Mouse (Mus musculus): ENCODE measurements at regions not wholly inside any gene's neighbourhood (a gene's known extent, or its start where the extent isn't known, plus 50 kb on each side); places are given as distances from the start of the nearest gene placed in this dataset.
"Not testable (repeated sequence)": the region's sequence is repeated elsewhere in the genome, so short reads cannot be mapped to it uniquely, and the experiment has no call there.

DNA sequence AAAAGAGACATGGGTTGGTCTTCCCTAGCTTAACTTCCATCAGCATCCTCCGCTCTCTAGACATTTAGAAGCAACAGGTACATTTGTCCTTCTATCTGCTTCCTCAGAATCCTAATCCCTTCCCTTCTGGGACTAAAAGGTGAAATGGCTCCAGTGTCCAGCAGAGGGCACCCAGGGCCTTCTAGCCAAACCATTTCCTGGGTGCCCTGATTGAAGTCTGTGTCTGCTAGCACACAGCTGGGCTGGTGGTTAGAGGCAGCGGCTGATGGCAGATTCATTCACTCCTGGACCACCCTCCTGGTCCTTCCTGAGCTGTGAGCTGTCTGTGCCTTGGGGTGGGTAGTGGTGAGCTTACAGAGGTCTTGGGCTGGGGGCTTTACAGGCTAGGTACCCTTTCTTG is 76.5 kb upstream of the Col13a1 start:
- DNase-seq (ENCODE audit: low spot score) = peak; percentile 54

DNA sequence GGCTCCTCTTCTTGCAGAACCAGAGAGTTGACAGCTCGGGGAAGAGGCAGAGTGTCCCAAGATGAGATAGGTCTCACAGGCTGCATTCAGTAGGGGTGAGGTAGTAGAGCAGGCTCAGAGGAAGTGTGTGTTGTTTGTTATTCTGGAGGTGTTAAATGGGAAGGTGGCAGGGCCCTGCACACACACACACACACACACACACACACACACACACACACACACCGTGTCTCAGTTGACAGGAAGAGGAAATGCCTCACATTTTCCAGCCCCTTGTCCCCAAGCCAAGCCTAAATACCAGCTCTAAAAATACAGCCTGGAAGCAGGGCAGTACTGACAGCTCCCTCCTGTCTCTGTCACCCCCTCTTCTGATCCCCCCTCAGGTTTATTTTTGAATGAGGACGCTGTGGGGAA is 70.9 kb upstream of the Col13a1 start:
- DNase-seq (ENCODE audit: low spot score) = no peak

DNA sequence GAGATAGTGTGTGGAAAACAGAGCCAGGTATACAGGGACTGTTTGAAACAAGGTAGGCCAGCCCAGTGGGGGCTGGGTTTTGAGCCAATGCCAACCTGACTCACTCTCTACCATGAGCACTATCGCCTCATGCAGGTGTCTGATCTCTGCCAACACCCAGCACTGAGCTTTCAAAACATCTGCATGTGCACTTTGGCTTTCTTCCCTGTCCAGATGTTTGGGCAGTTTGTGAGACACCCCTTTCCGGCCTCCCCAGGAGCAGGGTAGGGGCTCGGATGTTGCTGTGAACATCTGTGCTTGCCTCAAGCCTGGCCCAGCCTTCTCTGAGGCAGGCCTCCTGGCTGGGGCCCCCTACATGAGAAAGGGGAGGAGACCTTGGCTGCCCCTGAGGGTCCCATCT is 65.5 kb upstream of the Col13a1 start:
- DNase-seq (ENCODE audit: low spot score) = no peak

DNA sequence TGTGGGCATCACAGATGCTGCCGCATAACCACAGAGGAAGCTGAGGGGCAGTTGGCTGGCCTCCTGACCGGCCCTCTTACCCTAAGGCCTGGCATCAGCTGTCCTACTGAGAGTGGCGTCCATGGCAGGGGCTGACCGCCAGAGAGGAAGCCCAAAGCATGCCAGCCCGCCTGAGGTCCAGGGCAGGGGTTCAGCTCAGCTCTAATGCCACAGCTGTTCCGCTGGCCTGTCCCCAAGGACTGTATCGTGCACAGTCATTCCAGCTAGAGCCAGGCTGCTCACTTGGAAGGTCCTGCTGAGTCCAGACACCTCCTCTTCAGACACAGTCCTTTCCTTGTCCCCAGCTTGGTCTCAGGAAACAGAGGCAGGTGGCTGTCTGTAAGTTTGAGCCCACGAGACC is 61.0 kb upstream of the Col13a1 start:
- no peak for DNase-seq (ENCODE audit: low spot score)

DNA sequence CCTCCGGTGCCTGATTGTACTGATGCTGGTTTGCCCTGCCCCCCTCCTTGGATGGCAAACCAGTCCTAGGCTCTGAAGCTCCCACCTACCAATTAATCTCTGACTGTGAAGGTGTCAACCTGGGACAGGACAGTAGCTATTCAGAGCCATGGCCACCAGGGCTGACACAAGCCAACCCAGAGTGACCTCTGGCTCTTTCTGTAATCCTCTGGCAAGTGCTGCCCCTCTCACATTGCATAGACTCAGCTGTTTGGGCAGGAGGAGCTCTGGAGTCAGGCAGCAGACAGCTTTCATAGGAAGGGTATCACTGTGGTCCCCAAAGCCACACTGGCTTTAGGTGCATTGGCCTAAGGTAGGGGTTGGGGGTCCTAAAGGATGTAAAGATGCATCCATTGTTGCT is 59.7 kb upstream of the Col13a1 start:
- no peak for DNase-seq (ENCODE audit: low spot score)

DNA sequence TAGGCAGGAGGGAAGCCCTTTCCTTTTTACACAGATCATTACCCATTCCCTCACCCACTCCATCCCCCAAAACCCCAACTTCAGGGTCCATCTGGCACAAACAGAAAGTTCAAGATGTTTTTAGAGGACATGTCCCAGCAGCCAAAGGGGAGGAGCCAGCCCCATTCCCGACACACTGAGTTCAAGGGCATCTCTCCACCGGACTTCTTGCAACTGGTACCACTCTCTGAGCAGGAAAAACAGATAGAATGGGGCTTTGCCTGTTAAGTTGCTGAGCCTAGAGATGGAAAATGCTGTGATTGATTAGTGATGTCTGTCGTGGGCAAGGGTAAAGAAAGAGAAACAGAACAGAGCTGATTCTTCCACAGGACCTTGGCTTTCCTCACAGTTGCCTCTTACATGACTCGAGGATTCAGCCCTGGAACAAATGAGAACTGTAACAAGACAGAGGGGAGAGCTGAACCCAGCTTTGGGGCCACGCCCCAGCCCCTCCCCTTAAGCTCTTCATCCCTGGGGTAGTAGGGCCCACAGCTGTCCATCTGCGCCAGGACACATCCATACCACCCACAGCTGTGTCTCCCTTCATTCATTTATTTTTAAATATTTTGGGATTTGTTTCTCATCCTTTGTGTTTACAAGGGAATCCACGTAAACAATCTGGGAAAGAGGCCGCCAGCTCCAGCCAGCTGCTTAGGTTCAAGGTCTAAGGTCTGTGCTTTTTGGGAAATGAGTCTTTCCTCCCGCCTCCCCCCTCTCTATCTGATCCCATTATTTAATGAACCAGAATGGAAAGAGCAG is 58.7 kb upstream of the Col13a1 start:
- no peak for DNase-seq (ENCODE audit: low spot score)

DNA sequence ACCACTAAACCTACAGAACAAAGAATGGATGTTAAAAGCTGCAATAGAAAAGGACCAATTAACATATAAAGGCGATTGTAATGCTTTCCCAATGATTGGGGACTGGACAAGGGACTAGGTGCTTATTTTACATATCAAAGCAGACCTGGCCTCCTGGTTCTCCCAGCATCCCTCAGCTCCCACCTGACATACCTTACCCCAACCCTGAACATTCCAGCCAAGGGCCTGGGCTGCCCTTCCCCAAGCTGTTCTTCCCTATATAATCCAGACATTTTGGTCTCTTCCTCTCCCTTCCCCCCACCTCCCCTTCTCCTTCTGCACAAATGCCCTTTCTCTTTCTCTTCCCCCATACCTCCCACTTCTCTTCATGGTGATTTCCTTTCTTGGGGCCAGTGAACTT is 57.9 kb upstream of the Col13a1 start:
- DNase-seq (ENCODE audit: low spot score) = no peak

DNA sequence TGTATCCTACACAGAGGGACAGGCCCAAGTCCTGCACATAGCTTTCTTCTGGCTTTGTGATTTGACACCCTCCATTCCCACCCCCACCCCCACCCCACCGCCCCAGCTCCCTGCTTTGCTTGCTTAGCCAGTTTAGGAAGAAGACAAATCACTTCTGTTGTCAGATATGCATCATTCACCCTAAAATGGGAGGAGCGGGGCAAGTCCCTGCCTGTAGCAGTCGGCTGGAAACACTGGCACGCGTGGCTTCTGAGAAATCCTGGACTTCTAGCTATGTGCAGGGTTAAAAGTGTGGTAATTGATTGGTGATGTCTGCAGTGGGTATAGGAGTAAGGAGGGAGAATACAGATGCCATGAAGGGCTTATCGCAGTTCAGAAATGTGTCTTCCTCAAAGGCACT is 55.4 kb upstream of the Col13a1 start:
- DNase-seq (ENCODE audit: low spot score) = peak; percentile 55

DNA sequence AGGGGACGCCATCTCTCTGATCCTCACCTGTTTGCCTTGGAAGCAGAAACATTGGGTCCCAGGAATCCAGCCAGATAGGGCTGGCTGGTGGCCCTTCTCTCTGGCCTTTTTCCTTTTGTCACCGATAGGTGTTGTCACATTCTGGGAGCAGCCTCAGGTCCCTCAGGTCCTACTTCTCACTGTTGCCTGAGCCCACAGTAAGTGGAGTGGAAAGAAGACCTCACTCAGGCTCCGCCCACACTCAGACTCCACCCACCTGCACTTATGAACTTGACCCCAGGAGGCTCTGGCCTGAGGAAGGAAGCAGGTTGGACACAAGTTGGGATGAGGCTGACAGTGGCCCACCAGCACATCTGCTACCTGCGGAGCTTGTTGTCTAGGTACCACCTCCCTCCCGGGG is 54.8 kb upstream of the Col13a1 start:
- DNase-seq (ENCODE audit: low spot score) = no peak

DNA sequence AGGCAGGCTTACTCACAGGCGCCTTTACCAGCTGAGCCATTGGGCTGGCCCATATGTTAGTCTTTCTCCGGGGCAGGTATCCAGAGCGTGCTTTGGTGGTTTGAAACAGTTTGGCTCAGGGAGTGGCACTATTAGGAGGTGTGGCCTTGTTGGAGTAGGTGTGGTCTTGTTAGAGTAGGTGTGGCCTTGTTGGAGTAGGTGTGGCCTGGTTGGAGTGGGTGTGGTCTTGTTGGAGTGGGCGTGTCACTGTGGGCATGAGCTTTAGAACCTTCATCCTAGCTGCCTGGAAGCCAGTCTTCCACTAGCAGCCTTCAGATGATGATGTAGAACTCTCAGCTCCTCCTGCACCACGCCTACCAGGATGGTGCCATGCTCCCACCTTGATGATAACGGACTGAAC is 53.1 kb upstream of the Col13a1 start:
- not testable (repeated sequence) for DNase-seq (ENCODE audit: low spot score)

DNA sequence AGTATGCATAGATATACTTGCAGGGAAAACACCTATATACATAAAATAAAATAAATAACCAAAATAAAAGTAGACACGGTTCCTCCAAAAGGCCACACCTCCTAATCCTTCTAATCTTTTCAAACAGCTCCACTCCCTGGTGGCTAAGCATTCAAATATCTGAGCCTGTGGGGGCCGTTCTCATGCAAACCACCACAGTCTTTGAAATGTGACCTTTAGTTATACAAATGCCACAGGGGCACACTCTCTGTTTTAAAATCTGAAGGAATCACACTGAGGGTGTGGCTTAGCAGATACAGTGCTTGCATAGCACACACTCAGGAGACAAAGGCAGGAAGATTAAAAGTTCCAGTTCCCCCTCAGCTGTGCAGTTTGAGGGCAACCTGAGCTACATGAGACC is 50.4 kb upstream of the Col13a1 start:
- no peak for DNase-seq (ENCODE audit: low spot score)

Measured in urinary bladder, postnatal 14 days (tissue).